In the genomic region with DNA sequence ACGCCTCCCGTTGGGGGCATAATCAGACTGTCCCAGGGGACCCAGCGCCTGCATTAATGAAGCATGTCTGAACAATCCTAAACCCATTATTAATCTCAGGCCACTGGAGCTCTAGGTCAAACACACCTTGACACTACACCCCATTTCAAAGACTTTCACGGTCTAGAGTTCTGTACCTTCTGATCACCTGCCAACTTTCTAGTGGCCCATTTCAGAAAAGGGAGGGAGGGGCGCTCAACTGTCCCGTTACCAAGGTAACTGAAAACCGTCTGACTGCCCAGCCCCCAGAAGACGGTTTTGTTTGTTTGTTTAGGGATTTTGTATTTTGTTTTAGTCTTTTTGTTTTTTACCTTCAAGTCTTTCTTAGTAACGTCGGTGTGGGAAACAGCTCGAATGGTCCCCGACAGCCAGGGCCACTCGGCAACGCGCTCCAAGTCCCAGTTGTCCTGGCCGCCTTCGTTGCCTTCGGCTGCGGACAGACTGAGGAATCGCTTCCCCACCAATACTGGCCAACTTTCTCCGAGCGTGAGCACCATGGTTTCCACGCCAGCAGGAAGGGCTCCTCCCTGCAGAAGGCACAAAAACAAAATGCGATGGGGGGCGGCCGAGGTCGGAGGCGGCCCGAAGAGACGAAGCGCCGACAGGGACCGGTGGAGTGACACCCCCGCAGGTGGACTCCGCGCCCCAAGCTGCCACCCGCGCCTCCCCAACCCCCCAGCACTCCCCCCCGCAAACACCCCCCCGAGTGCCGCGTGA, we compare ENCODE assay signal across 8 mouse cellular contexts. TPM values are rescaled to one million over a fixed set of nuclear protein-coding genes. Genes with fewer than 3 reads are reported as not detected.
DNase-seq lines count a peak whose midpoint lies in the region; ATAC-seq lines count a peak whose summit lies in the region.

No protein-coding gene starts in this region.

- peak overlapping the region; percentile 77 for H3K9ac ChIP-seq in hindbrain, embryonic 15.5 days

- H3K4me1 ChIP-seq in hindbrain, embryonic 15.5 days (replicated peaks) = peaks cover 31% of the 10 kb centered on the region
- peaks cover 34% of the 10 kb centered on the region for H3K4me1 ChIP-seq in midbrain, embryonic 10.5 days

- peaks cover 4% of the 10 kb centered on the region; the same call in 1 of the 2 replicates for H3K27me3 ChIP-seq in hindbrain, embryonic 15.5 days
- H3K27me3 ChIP-seq in midbrain, embryonic 10.5 days (ENCODE audit: low read depth, poor library complexity, severe bottlenecking) = peaks cover 5% of the 10 kb centered on the region

- peak; percentile 53 for DNase-seq in R1 (ENCODE audit: low read depth, low spot score)
- peak; percentile 65 to 68 for DNase-seq in cerebellum, postnatal 25 days
- DNase-seq in gastrocnemius, adult 18-20 months (ENCODE audit: low spot score) = peak; percentile 59
- DNase-seq in left cerebral cortex, postnatal 14 days (ENCODE audit: low spot score in 2 of 2) = peak; percentile 35 to 54
- peak; percentile 46 for DNase-seq in midbrain, embryonic 10.5 days (ENCODE audit: low spot score)
- DNase-seq in spleen, adult 12 weeks (ENCODE audit: low spot score) = peak; percentile 34

- H3K4me3 ChIP-seq in hindbrain, embryonic 15.5 days = peak overlapping the region; percentile 91
- peak overlapping the region; percentile 89 for H3K4me3 ChIP-seq in midbrain, embryonic 10.5 days

- peaks cover 9% of the 10 kb centered on the region; the same call in 1 of the 2 replicates for H3K36me3 ChIP-seq in hindbrain, embryonic 15.5 days
- peaks cover 44% of the 10 kb centered on the region for H3K36me3 ChIP-seq in midbrain, embryonic 10.5 days

- no peak; the same call in 1 of the 2 replicates for ATAC-seq in hindbrain, embryonic 15.5 days (ENCODE audit: low FRiP score, low read depth)
- no peak; the same call in 1 of the 2 replicates for ATAC-seq in megakaryocyte progenitor cell, adult 5-6 weeks (replicated peaks; ENCODE audit: poor library complexity)

- peak overlapping the region; percentile 99 for H3K27ac ChIP-seq in hindbrain, embryonic 15.5 days (replicated peaks)
- H3K27ac ChIP-seq in midbrain, embryonic 10.5 days (replicated peaks) = peak overlapping the region; percentile 98

- intact Hi-C loops in left cerebral cortex, postnatal 14 days (cut with DNase I) = loop anchor here (2.0 to 5.0 kb wide), 2 partner anchors 75 to 173 kb away; a partner anchor contains a TSS

- WGBS in hindbrain, embryonic 15.5 days = 2% methylated on average over 32 of the region's 42 CpGs
- WGBS in midbrain, embryonic 10.5 days = 3% methylated on average over 42 of the region's 42 CpGs

- H3K9me3 ChIP-seq in hindbrain, embryonic 15.5 days = no peaks in the 10 kb centered on the region
- peaks cover 3% of the 10 kb centered on the region; the same call in 1 of the 2 replicates for H3K9me3 ChIP-seq in midbrain, embryonic 10.5 days (replicated peaks)

- H3K4me2 ChIP-seq in hindbrain, embryonic 15.5 days = peak overlapping the region; percentile 71

RNA-seq across cellular contexts. Expression of a gene that starts 0.9 kb away (rescaled TPM):
- total RNA-seq in gastrocnemius, adult 18-20 months (2021) = 10 to 100 TPM; 10.2 to 12.5 TPM
- 37.4 and 38.3 TPM in 2 replicates for polyA plus RNA-seq in hindbrain, embryonic 15.5 days (2015; fragmentation: Nextera tagmentation; extraction: Ambion mirVana)
- 10 to 100 TPM; 28.4 to 34.0 TPM for total RNA-seq in left cerebral cortex, postnatal 14 days (2021)
- polyA plus RNA-seq in midbrain, embryonic 10.5 days (2016; fragmentation: Nextera tagmentation; extraction: Ambion mirVana) = 76.8 and 87.7 TPM in 2 replicates
- 37.7 and 42.3 TPM in 2 replicates for total RNA-seq in megakaryocyte progenitor cell, adult 5-6 weeks (2015)
- total RNA-seq in megakaryocyte progenitor cell, adult 5-6 weeks (2017) = 31.8 and 38.7 TPM in 2 replicates
